Mouse (Mus musculus) liver, adult 2 months (tissue): ENCODE data around the gene Gnb3. TPM values are rescaled to one million over a fixed set of nuclear protein-coding genes. Genes with fewer than 3 reads are reported as not detected.

Source experiments
- DNase-seq: peaks from one replicate; pipeline ENCODE4 v3.0.0-alpha.2; 2011; ENCODE audit warnings: low read depth, low spot score; ENCODE audit errors: extremely low read depth
- H3K27ac ChIP-seq: fragments of 200-500 bp; replicated peaks from 2 replicates; pipeline ENCODE4 v1.5.1; 2012; ENCODE audit warnings: low read depth, mild to moderate bottlenecking, control low read depth, inconsistent platforms, low read length; ENCODE audit not compliant: insufficient read depth
- H3K27me3 ChIP-seq: fragments of 200-500 bp; 2 replicates; pipeline ENCODE4 v1.6.1; 2012; ENCODE audit warnings: mild to moderate bottlenecking, moderate library complexity, low read length, inconsistent platforms; ENCODE audit not compliant: control insufficient read depth, insufficient read depth
- H3K36me3 ChIP-seq: fragments of 200-500 bp; 2 replicates; pipeline ENCODE4 v1.6.1; 2012; ENCODE audit warnings: low read length, inconsistent platforms; ENCODE audit not compliant: control insufficient read depth, insufficient read depth
- H3K4me1 ChIP-seq: fragments of 200-500 bp; 2 replicates; pipeline ENCODE4 v1.6.1; 2011; ENCODE audit warnings: low read length; ENCODE audit not compliant: control insufficient read depth, insufficient read depth
- H3K4me3 ChIP-seq: fragments of 200-500 bp; 2 replicates; pipeline ENCODE4 v1.5.1; 2011; ENCODE audit warnings: low read depth, mild to moderate bottlenecking, control low read depth, low read length, moderate library complexity; ENCODE audit not compliant: insufficient read depth
- H3K79me2 ChIP-seq: fragments of 200-500 bp; 2 replicates; pipeline ENCODE4 v1.6.1; 2012; ENCODE audit warnings: inconsistent platforms, mild to moderate bottlenecking, low read length, moderate library complexity; ENCODE audit not compliant: control insufficient read depth, insufficient read depth
- H3K9ac ChIP-seq: fragments of 200-500 bp; 2 replicates; pipeline ENCODE4 v1.6.1; 2012; ENCODE audit warnings: low read depth, mild to moderate bottlenecking, control low read depth, inconsistent platforms, low read length
- CTCF ChIP-seq: fragments of 200-500 bp; IDR thresholded peaks from 2 replicates; pipeline ENCODE4 v1.5.1; 2011; ENCODE audit warnings: low read depth, low read length, control low read depth
- POLR2A ChIP-seq: fragments of 200-500 bp; IDR thresholded peaks from 2 replicates; pipeline ENCODE4 v1.6.1; 2011; ENCODE audit warnings: low read length, control low read depth; ENCODE audit not compliant: insufficient read depth; ENCODE audit errors: extremely low read depth
- WGBS: fragments of 180-500 bp; shearing (Covaris S2); methylation state at CpG from one replicate; pipeline ENCODE4 v1.1.7; 2018; 5-methylcytosine and 5-hydroxymethylcytosine counted together
- polyA plus RNA-seq: library from polyadenylated mRNA; depleted of rRNA; stranded (reverse); fragments of >200 nt; gene quantifications from 2 replicates; pipeline ENCODE4 v1.2.3, GENCODE M21; 2012; rRNA removed
- total RNA-seq: library from RNA; depleted of rRNA; stranded (reverse); fragments of >200 nt; gene quantifications from 2 replicates; pipeline ENCODE4 v1.2.3, GENCODE M21; 2014; rRNA removed

Gnb3 gene
- not detected in 2 replicates for total RNA-seq
- polyA plus RNA-seq: not detected in 2 replicates

DNA sequence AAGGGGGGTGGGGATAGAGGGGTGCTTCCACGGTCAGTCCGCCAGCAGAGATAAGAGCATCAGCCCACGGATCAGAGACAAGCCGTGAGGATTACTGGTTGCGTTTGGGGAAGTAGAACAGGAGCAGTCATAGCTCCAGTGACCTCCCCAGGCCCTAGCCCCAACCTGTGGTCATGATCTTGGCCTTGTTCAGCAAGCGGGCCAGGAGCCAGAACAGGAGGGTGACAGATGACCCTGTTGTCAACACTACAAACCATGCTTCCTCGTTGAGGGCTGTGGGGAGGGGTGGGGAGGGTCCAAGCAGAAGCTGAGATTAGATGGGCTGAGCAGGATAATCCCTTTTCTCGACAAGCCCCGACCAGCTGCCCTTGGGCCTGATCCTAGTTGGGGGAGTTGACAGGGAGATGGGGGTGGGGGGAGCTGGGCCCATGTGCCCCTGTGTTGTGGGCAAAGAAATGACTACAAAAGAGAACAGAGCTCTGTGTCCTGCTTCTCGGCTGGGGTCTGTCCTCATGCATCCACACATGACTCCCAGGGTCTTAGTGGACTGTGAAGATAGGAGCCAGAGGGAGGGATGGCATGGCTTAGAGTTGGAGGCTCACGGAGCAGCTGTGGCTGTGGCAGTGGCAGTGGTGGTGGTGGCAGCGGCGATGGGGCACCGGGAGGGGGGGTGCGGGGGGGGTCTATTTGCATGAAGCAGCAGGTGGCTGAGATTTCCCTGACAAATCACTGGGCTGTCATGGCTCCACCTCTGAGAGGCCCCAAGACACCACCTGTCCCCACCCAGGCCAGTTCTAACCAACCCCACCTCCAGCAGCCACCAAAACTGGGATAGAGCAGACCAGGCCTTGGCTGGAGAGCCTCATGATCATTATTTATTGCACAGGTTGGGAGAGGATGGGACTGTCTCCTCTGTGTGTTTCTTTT lies at the start of gene Gnb3:
Gnb3 (minus strand) TSS at position 35 of the 927 bp plus-strand sequence.
- Histone ChIP-seq H3K4me3 (no peak within 1 kb of the TSS), H3K36me3 (no peaks in the 10 kb centered on the region), H3K27ac (no peak within 1 kb of the TSS), H3K4me1 (no peaks in the 10 kb centered on the region), H3K9ac (no peak within 1 kb of the TSS), H3K79me2 (no peaks in the 10 kb centered on the region), H3K27me3 (no peaks in the 10 kb centered on the region)
- no peak for DNase-seq
- TF ChIP-seq CTCF (no peak), POLR2A (no peak)
- 57% methylated on average over 15 of the region's 15 CpGs for WGBS

DNA sequence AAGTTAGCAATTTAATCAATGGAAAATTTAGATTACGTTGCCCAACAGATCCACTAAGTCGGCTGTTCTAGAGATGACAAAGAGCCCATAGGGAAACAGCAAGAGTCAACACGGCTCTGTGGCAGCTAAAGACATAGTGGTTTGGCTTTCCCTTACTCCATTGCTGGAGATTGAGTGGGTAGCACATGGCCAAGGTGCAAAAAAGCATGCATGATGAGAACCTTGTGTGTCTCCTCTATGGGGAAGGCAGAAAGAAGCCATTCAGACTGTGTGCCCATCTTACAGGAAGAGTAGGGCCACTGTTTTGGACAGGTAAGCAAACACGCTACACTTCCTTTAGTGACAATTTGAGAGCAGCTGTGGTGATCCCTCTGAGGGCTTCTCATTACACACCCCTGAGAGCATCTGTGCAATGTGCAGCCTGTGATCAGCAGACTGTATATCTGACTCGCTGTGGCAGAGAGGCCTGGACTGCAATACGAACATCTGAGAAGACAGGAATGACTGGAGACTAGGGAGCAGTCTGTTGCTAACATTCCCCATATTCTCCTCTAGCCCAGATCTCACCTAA lies 48.6 kb upstream of the Gnb3 start:
- DNase-seq: no peak
- Histone ChIP-seq H3K9ac (no peak overlapping the region), H3K27me3 (no peaks in the 10 kb centered on the region), H3K4me1 (peaks cover 3% of the 10 kb centered on the region), H3K27ac (no peak overlapping the region), H3K36me3 (no peaks in the 10 kb centered on the region), H3K79me2 (no peaks in the 10 kb centered on the region), H3K4me3 (no peak overlapping the region)
- WGBS: 91% methylated on average over 6 of the region's 6 CpGs
- no peak for TF ChIP-seq CTCF

DNA sequence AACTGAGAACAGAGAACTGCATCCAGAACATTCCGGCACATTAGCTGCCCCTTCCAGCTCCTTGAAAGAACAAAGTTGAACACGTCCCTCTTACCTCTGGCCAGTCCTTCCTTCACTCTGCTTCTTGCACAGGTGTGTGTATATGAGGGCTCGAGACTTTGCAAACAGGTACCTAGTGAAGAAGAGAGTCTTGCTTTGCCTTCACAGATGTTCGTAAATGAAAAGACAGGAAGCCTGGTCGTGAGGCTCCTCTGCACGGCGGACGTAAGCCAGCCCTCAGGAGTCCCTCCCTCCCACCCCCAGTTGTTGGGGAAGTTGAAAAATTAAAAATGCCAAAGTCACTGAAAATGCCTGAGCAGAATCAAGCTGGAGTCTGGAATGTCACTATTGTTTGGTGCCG lies 47.9 kb upstream of the Gnb3 start, which contains the start of gene Cd4:
Cd4 (minus strand) TSS at position 236 of the 400 bp plus-strand sequence.
- Histone ChIP-seq H3K36me3 (no peaks in the 10 kb centered on the region), H3K79me2 (no peaks in the 10 kb centered on the region), H3K27ac (no peak within 1 kb of the TSS), H3K27me3 (no peaks in the 10 kb centered on the region), H3K9ac (no peak within 1 kb of the TSS), H3K4me3 (no peak within 1 kb of the TSS), H3K4me1 (peaks cover 7% of the 10 kb centered on the region)
- TF ChIP-seq POLR2A (no peak), CTCF (no peak)
- DNase-seq: no peak
- 89% methylated on average over 9 of the region's 9 CpGs for WGBS

DNA sequence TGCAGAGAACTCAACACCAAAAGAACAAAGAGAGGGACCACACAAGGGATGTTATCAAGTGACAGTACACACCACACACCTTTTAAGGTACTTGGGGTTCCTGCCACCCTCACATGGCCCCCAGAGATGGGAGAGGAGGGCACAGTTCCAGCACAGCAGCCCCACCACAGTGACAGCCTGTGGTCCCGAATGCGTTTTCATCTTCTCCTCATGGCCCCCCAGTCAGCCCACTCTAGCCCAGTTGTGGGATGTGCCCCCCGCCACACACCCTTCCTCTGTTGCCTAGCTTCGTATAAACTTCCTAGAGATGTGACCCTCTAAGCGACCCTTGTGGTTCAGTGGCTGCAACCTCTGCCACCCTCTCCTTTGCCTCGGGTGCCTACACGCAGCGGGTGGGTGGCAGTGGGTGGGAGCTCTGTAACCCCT lies 45.9 kb upstream of the Gnb3 start:
- Histone ChIP-seq H3K4me3 (no peak overlapping the region), H3K79me2 (no peaks in the 10 kb centered on the region), H3K4me1 (peaks cover 9% of the 10 kb centered on the region), H3K27me3 (no peaks in the 10 kb centered on the region), H3K27ac (no peak overlapping the region), H3K9ac (no peak overlapping the region), H3K36me3 (no peaks in the 10 kb centered on the region)
- 93% methylated on average over 8 of the region's 8 CpGs for WGBS
- TF ChIP-seq CTCF (no peak), POLR2A (no peak)
- DNase-seq: no peak

DNA sequence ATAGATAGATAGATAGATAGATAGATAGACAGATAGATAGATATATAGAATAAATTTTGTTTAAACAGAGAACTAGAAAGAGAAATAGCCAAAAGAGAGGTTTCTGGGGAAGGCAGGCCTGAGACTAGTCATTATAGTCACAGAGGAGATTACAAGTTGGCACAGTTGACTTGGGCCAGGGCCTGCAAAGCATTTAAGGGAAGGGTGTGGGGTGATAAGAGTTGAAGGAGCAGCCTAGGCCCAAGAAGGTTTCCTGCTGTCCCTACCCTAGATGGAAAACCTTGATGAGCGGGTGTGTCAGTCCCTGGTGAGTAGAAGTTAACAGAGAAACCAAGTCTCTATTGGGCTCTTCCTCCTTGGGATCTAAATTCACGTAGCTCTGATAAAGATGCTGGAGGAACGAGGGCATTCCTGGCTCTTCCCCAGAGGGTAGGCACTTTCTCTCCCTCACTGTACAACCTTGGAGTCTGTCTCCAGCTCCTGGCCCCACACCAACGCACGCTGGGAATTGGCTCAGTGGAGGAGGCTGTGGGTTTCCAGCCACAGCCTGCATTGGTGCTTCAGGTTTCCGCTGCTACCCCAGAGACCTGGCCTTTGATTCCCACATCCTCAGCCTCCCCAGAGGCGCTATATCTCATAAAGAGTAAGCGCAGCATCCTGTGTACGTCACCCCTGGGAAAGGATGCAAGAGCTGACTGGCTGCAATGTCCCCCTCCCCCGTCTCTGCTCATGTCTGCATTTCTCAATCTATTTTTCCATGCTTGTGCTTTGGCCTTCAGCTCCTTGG lies 44.8 kb upstream of the Gnb3 start:
- Histone ChIP-seq H3K4me1 (peaks cover 10% of the 10 kb centered on the region), H3K36me3 (no peaks in the 10 kb centered on the region), H3K27ac (no peak overlapping the region), H3K9ac (no peak overlapping the region), H3K27me3 (no peaks in the 10 kb centered on the region), H3K4me3 (no peak overlapping the region), H3K79me2 (no peaks in the 10 kb centered on the region)
- no peak for TF ChIP-seq POLR2A
- no peak for TF ChIP-seq CTCF
- no peak for DNase-seq
- 78% methylated on average over 10 of the region's 10 CpGs for whole genome bisulfite sequencing
